Mouse (Mus musculus) embryonic stem cell, embryonic (primary cell): Measurements from ENCODE around the gene Tmem184c.

Source experiments
- CTCF ChIA-PET, 4 experiments: fragments of 300-600 bp in 2 of 4; fragments of 350-600 bp in 2 of 4; sonication (Branson Sonifier 250); formaldehyde crosslinking; loops; one replicate each; lab custom pipeline; 2022; ENCODE audit warnings: inconsistent platforms in 2 of 4; lab: Charles Lee
- POLR2A ChIA-PET, 4 experiments: fragments of 300-600 bp in 2 of 4; fragments of 350-600 bp in 2 of 4; sonication (Branson Sonifier 250); formaldehyde crosslinking; loops; one replicate each; lab custom pipeline; 2022; ENCODE audit warnings: antibody characterized with exemption in 4 of 4, inconsistent platforms in 1 of 4; lab: Charles Lee

Tmem184c gene

GRCm38 (mm10) chr8:77552491-77552890, 58.0 kb downstream of the Tmem184c start:
- CTCF ChIA-PET: no interaction called here
- POLR2A ChIA-PET: interaction anchor here in 1 of 4 experiments (0.6 kb wide), 1 partner anchor 163 kb away, joined by 3 read pairs; no protein-coding TSS in a partner anchor

GRCm38 (mm10) chr8:77549881-77550580, 60.5 kb downstream of the Tmem184c start:
- ChIA-PET POLR2A (no interaction called here), CTCF (no interaction called here)

- ChIA-PET CTCF (interaction anchor here in 2 of 4 experiments (0.6 kb wide), 2 partner anchors 12 to 22 kb away, joined by 4 to 5 read pairs; no protein-coding TSS in a partner anchor), POLR2A (interaction anchor here in 3 of 4 experiments (0.7 to 1.6 kb wide), 4 partner anchors 9 to 443 kb away, joined by 3 to 10 read pairs (median 3); partner anchors contain the start of gene Arhgap10 (in 1 of the 3))
Observed at GRCm38 (mm10) chr8:77549121-77549706, 61.3 kb downstream of the Tmem184c start, which contains the start of gene Prmt9. Gene Prmt9 (plus strand): TSS chr8:77549397.
